Mouse (Mus musculus) liver, embryonic 14.5 days (tissue): ENCODE results near the gene Mettl7b. TPM values are rescaled to one million over a fixed set of nuclear protein-coding genes. Genes with fewer than 3 reads are reported as not detected.
A peak's percentile ranks its signal among the peaks of the same experiment; 100 is the strongest.

Source experiments
- ATAC-seq: fragments of 200-750 bp; cut with Nextera tagmentation; 2 replicates; pipeline ENCODE4 v1.8.0; 2017; ENCODE audit warnings: moderate number of reproducible peaks, mild to moderate bottlenecking, moderate library complexity; ENCODE audit not compliant: insufficient read depth
- DNase-seq, 3 experiments: peaks; one replicate each; pipeline ENCODE4 v3.0.0-alpha.2; 2012 to 2013; ENCODE audit warnings: low read depth in 3 of 3, low spot score in 3 of 3
- H3K27ac ChIP-seq: fragments of 300-500 bp; sonication (generic); 2 replicates; pipeline ENCODE4 v1.5.1; 2014; ENCODE audit warnings: moderate library complexity, mild to moderate bottlenecking, control low read depth, inconsistent platforms
- H3K27me3 ChIP-seq: fragments of 300-500 bp; sonication (generic); 2 replicates; pipeline ENCODE4 v1.6.1; 2014; ENCODE audit warnings: mild to moderate bottlenecking, low read length, moderate library complexity; ENCODE audit not compliant: control insufficient read depth, insufficient read depth
- H3K36me3 ChIP-seq: fragments of 300-500 bp; sonication (generic); replicated peaks from 2 replicates; pipeline ENCODE4 v1.6.1; 2014; ENCODE audit warnings: low read depth; ENCODE audit not compliant: control insufficient read depth, insufficient read depth
- H3K4me1 ChIP-seq, 2 experiments: fragments of 200-500 bp in 1 of 2; fragments of 300-500 bp in 1 of 2; sonication (generic) in 1 of 2; replicated peaks; 2 replicates each; pipeline ENCODE4 v1.6.1; 2012 to 2014; ENCODE audit warnings: antibody characterized with exemption in 1 of 2, inconsistent platforms in 1 of 2, low read length in 1 of 2; ENCODE audit not compliant: control insufficient read depth in 2 of 2, insufficient read depth in 2 of 2
- H3K4me2 ChIP-seq: fragments of 300-500 bp; sonication (generic); 2 replicates; pipeline ENCODE4 v1.6.1; 2014; ENCODE audit warnings: low read depth, mild to moderate bottlenecking, control low read depth, moderate library complexity
- H3K4me3 ChIP-seq, 2 experiments: fragments of 200-500 bp in 1 of 2; fragments of 300-500 bp in 1 of 2; sonication (generic) in 1 of 2; 2 replicates each; pipeline ENCODE4 v1.5.1; 2012 to 2014; ENCODE audit warnings: low read depth in 2 of 2, low read length in 2 of 2, mild to moderate bottlenecking in 2 of 2, control low read depth in 1 of 2, inconsistent platforms in 1 of 2, moderate library complexity in 1 of 2; ENCODE audit not compliant: insufficient read depth in 1 of 2
- H3K9ac ChIP-seq: fragments of 300-500 bp; sonication (generic); replicated peaks from 2 replicates; pipeline ENCODE4 v1.6.1; 2014; ENCODE audit warnings: mild to moderate bottlenecking, control low read depth, moderate library complexity
- H3K9me3 ChIP-seq: fragments of 300-500 bp; sonication (generic); 2 replicates; pipeline ENCODE4 v1.6.1; 2016; ENCODE audit warnings: low read length, mixed read lengths; ENCODE audit not compliant: control insufficient read depth
- CTCF ChIP-seq: IDR thresholded peaks from 2 replicates; pipeline ENCODE4 v1.5.1; 2016; ENCODE audit warnings: antibody characterized with exemption, low read depth, control low read depth
- EP300 ChIP-seq: IDR thresholded peaks from 2 replicates; pipeline ENCODE4 v1.6.1; 2016; ENCODE audit warnings: antibody characterized with exemption, low read depth
- WGBS: fragments of 180-500 bp; shearing (Covaris S2); extraction: QIAGEN DNeasy Blood & Tissue Kit; methylation state at CpG from one replicate; pipeline ENCODE4 v1.1.7; 2014; ENCODE audit not compliant: insufficient replicate concordance; 5-methylcytosine and 5-hydroxymethylcytosine counted together
- polyA plus RNA-seq, 2 experiments: library from polyadenylated mRNA; depleted of rRNA in 1 of 2; stranded (reverse) in 1 of 2; unstranded in 1 of 2; fragments of >200 nt; fragmentation: Nextera tagmentation in 1 of 2; extraction: Ambion mirVana in 1 of 2; gene quantifications; 2 replicates each; pipeline versions ENCODE4 v1.2.1 to v1.2.3; 2012 to 2014

Gene Mettl7b
- polyA plus RNA-seq, 2 experiments, result not detected

DNA sequence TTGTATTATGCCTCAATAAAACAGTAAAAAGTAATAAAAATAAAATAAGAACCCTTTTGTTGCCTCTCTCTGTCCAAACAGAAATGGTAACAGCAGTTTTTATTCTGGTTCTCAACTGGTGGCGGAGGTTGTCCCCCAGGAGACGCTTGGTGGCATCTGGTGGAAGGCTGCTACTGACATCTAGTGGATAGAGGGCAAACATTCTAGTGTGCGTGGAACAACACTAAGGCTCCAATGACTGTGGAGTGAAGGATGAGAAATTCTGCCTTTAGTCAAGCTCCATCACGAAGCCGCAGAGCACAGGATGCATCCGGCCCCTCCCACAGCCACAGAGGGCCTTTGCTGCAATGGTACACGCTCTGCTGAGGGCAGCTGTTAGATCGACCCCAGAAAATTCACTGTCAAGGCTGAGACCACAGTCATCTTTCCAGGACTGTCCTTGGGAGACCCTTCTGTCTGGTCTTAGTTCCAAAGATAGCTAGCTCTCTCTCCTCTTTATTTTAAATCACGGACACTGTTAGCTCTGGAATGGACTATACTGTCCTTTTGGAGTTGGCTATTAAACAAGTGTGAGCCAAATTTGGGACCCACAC lies 16.8 kb upstream of the Mettl7b start:
- ATAC-seq, result no peak

DNA sequence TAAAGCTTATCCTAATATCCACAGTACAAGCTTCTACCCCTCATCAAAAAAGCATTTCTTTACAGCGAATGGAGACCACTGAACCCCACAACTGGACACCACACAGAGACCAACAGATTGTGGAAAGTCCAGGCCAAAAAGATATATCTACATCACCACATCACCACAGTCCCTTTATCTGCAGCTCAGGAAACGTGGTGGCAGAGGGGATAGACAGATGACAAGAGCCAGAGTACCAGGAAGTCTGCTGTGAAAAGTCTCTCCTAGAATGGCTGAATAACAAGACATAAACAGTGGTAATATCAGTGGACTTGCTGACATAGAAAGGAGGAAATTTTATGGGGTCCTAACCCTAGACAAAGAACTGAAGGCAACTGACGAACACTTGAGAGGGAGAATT lies 15.6 kb upstream of the Mettl7b start:
- Histone ChIP-seq H3K4me2 (no peak overlapping the region), H3K27ac (no peak overlapping the region), H3K4me3 (no peak overlapping the region), H3K9ac (no peak overlapping the region), H3K4me1 (no peaks in the 10 kb centered on the region), H3K9me3 (no peaks in the 10 kb centered on the region), H3K36me3 (no peaks in the 10 kb centered on the region), H3K27me3 (no peaks in the 10 kb centered on the region)
- WGBS, result 25% methylated on average over 3 of the region's 3 CpGs
- DNase-seq (no peak), ATAC-seq (no peak)
- TF ChIP-seq CTCF (no peak), EP300 (no peak)

More for the DNA sequence above, 16.8 kb upstream of the Mettl7b start:
- Histone ChIP-seq H3K4me3 (no peak overlapping the region), H3K9me3 (no peaks in the 10 kb centered on the region), H3K9ac (no peak overlapping the region), H3K4me2 (no peak overlapping the region), H3K4me1 (no peaks in the 10 kb centered on the region), H3K27ac (no peak overlapping the region), H3K27me3 (no peaks in the 10 kb centered on the region), H3K36me3 (no peaks in the 10 kb centered on the region)
- peak in 1 of 3 experiments; percentile 7 for DNase-seq
- 17% methylated on average over 9 of the region's 9 CpGs for WGBS
- TF ChIP-seq CTCF (peak; percentile 67), EP300 (no peak)

DNA sequence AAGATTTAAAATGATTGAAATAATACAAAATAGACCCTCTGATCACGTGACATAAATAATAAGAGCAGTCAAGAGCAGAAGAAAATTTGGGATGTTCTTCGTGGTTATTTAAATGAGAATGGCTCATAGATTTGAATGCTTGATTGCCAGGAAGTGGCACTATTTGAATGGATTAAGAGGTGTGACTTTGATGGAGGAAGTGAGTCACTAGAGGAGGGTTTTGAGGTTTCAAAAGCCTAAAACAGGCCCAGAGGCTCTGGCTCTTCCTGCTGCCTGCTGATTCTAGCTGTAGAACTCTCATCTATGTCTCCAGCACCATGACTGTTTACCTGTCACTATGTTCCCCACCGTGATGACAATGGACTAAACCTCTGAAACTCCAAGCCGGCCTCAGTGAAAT lies 12.1 kb upstream of the Mettl7b start:
- ATAC-seq (no peak), DNase-seq (no peak)
- 52% methylated on average over 4 of the region's 4 CpGs for WGBS
- Histone ChIP-seq H3K27me3 (no peaks in the 10 kb centered on the region), H3K27ac (no peak overlapping the region), H3K4me3 (no peak overlapping the region), H3K4me1 (no peaks in the 10 kb centered on the region), H3K9me3 (no peaks in the 10 kb centered on the region), H3K4me2 (no peak overlapping the region), H3K36me3 (no peaks in the 10 kb centered on the region), H3K9ac (no peak overlapping the region)
- no peak for TF ChIP-seq CTCF
- no peak for TF ChIP-seq EP300

DNA sequence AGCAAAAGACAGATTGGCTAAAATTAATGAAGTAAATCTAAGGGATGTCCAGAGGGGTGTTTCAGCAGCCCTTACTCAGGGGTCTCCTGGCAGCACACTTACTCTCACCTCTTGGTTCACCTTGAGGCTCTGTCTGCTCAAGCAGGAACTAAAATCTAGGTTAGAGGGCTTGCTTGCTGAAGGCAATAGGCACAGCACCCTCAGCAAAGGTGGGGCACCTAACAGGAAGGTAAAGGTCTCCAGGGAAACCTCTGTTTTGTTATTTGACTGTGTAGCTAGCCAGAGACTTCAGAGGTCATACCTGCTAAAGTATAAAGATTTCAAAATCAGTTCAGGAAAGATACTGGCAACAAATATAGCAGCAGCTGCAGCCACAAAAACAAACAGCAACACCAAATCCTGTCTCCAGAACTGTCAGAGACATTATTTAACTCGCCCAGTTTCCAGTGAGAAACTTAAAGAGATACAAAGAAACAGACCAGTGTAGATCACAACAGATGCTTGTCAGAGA lies 10.0 kb upstream of the Mettl7b start:
- ATAC-seq, result no peak
- TF ChIP-seq CTCF (no peak), EP300 (no peak)
- Histone ChIP-seq H3K4me2 (no peak overlapping the region), H3K9me3 (no peaks in the 10 kb centered on the region), H3K9ac (no peak overlapping the region), H3K4me3 (no peak overlapping the region), H3K36me3 (no peaks in the 10 kb centered on the region), H3K27ac (no peak overlapping the region), H3K27me3 (no peaks in the 10 kb centered on the region), H3K4me1 (no peaks in the 10 kb centered on the region; a peak in 1 of 4 replicates)
- 30% methylated on average over 1 of the region's 1 CpGs for WGBS
- no peak for DNase-seq

DNA sequence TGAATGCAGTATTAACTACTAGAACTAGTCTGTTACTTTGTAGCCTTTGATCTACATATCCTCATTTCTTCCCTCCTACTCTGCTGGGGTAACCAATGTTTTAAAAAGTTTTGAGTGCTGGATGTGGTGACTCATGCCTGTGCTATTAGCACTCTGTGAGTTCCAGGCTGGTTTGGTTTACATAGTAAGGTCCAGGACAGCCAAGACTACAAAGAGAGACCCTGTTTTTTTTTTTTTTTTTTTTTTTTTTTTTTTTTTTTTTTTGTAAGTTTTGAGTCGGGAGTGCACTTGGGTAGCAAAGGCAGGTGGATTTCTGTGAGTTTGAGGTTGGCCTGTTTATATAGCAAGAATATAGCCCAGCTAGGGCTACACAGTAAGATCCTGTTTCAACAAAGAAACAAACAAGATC lies 7.6 kb upstream of the Mettl7b start:
- no peak for ATAC-seq
- TF ChIP-seq CTCF, result no peak
- TF ChIP-seq EP300, result no peak
- no peaks in the 10 kb centered on the region for H3K36me3 ChIP-seq
- H3K27ac ChIP-seq, result no peak overlapping the region
- DNase-seq, result no peak
- H3K9me3 ChIP-seq, result no peaks in the 10 kb centered on the region
- no peaks in the 10 kb centered on the region for H3K27me3 ChIP-seq
- H3K4me3 ChIP-seq, result no peak overlapping the region
- 21% methylated on average over 1 of the region's 1 CpGs for whole genome bisulfite sequencing
- H3K4me2 ChIP-seq, result no peak overlapping the region
- H3K9ac ChIP-seq, result no peak overlapping the region
- H3K4me1 ChIP-seq, result peaks cover 0 to 4% of the 10 kb centered on the region in 2 experiments; a peak in 1 of 4 replicates
